Mouse (Mus musculus) ES-E14 (cell line): ENCODE results near the gene Hmbs.
A peak's percentile ranks its signal among the peaks of the same experiment; 100 is the strongest.
"Not testable (repeated sequence)": the region's sequence is repeated elsewhere in the genome, so short reads cannot be mapped to it uniquely, and the experiment has no call there.

Source experiments
- MAFK ChIP-seq: IDR thresholded peaks from 2 replicates; pipeline ENCODE4 v1.6.1; 2014; ENCODE audit warnings: mild to moderate bottlenecking, low read depth, low read length, inconsistent platforms; ENCODE audit not compliant: insufficient read depth
- ZC3H11A ChIP-seq: IDR thresholded peaks from 2 replicates; pipeline ENCODE4 v1.6.1; 2012; ENCODE audit warnings: low read depth, mild to moderate bottlenecking, inconsistent platforms, low read length, borderline replicate concordance
- ZNF384 ChIP-seq: IDR thresholded peaks from 2 replicates; pipeline ENCODE4 v1.6.1; 2012; ENCODE audit warnings: low read depth, low read length, inconsistent platforms

- TF ChIP-seq ZC3H11A, MAFK: not testable (repeated sequence)
- 0 out of 2 replicates have a peak, but pooled peaks have one; percentile 1 for TF ChIP-seq ZNF384
Measured at GRCm38 (mm10) chr9:44325032-44325767, 18.8 kb downstream of the Hmbs start.
